Comparison of ENCODE assay signal across 9 mouse cellular contexts in genomic region chr3:35574402-35574801, GRCm38 (mm10).
DNase-seq lines count a peak whose midpoint lies in the region; ATAC-seq and TF ChIP-seq lines count a peak whose summit lies in the region.
"Had no signal": no experiment of that assay in that cellular context is flagged by ENCODE, and none has a peak within 500 bp of the region (broad histone marks: within the 10 kb centered on the region; RNA-seq: fewer than 3 reads in every experiment).

No protein-coding gene starts in this region.

- H3K27ac ChIP-seq in ES-Bruce4 (ENCODE audit: insufficient read depth, low read length) = no peak overlapping the region
- no peak overlapping the region for H3K27ac ChIP-seq in hindbrain, embryonic 12.5 days
- no peak overlapping the region for H3K27ac ChIP-seq in limb, embryonic 11.5 days (replicated peaks; ENCODE audit: low read depth, low read length)
- H3K27ac ChIP-seq: liver, embryonic 15.5 days had no signal

- 0 out of 2 replicates have a peak, but pooled peaks cover 2% of the 10 kb centered on the region for H3K27me3 ChIP-seq in ES-Bruce4 (ENCODE audit: control insufficient read depth, insufficient read depth, low read length, poor library complexity, severe bottlenecking)
- H3K27me3 ChIP-seq in hindbrain, embryonic 12.5 days = no peaks in the 10 kb centered on the region
- H3K27me3 ChIP-seq in limb, embryonic 11.5 days (ENCODE audit: control insufficient read depth, insufficient read depth, low read length) = no peaks in the 10 kb centered on the region
- H3K27me3 ChIP-seq: liver, embryonic 15.5 days had no signal

- H3K9ac ChIP-seq in ES-Bruce4 (ENCODE audit: low read depth, poor library complexity, severe bottlenecking) = no peak overlapping the region
- no peak overlapping the region for H3K9ac ChIP-seq in hindbrain, embryonic 12.5 days
- H3K9ac ChIP-seq in limb, embryonic 11.5 days (ENCODE audit: low read length) = no peak overlapping the region
- H3K9ac ChIP-seq: liver, embryonic 15.5 days had no signal

- TF ChIP-seq POLR2A in ES-Bruce4 (IDR thresholded peaks at IDR 0.05; ENCODE audit: insufficient read depth, low read length) = no peak

- TF ChIP-seq CTCF in ES-Bruce4 (IDR thresholded peaks at IDR 0.05; ENCODE audit: low read depth, low read length) = peak; percentile 89

- H3K4me2 ChIP-seq in hindbrain, embryonic 12.5 days (replicated peaks) = no peak overlapping the region
- H3K4me2 ChIP-seq in limb, embryonic 11.5 days (ENCODE audit: low read depth, severe bottlenecking) = no peak overlapping the region
- H3K4me2 ChIP-seq: liver, embryonic 15.5 days had no signal

- H3K4me1 ChIP-seq in ES-Bruce4 (ENCODE audit: control insufficient read depth, insufficient read depth, low read length) = no peaks in the 10 kb centered on the region
- H3K4me1 ChIP-seq in hindbrain, embryonic 12.5 days = no peaks in the 10 kb centered on the region
- no peaks in the 10 kb centered on the region for H3K4me1 ChIP-seq in limb, embryonic 11.5 days (ENCODE audit: control insufficient read depth, insufficient read depth, low read length)
- H3K4me1 ChIP-seq: liver, embryonic 15.5 days had no signal

- no peaks in the 10 kb centered on the region for H3K9me3 ChIP-seq in ES-Bruce4 (replicated peaks; ENCODE audit: control insufficient read depth, insufficient read depth, low read length, poor library complexity, severe bottlenecking)
- H3K9me3 ChIP-seq in hindbrain, embryonic 12.5 days (replicated peaks) = no peaks in the 10 kb centered on the region
- no peaks in the 10 kb centered on the region for H3K9me3 ChIP-seq in limb, embryonic 11.5 days (ENCODE audit: control insufficient read depth, low read length)
- H3K9me3 ChIP-seq: liver, embryonic 15.5 days had no signal

- peak; percentile 58; the same call in 1 of the 2 replicates for ATAC-seq in hindbrain, embryonic 12.5 days (ENCODE audit: low FRiP score)
- no peak for ATAC-seq in limb, embryonic 11.5 days (ENCODE audit: insufficient number of reproducible peaks, low FRiP score, low TSS enrichment, low read depth)
- ATAC-seq in erythroblast, adult 5-6 weeks (replicated peaks; ENCODE audit: low FRiP score, poor library complexity, severe bottlenecking) = no peak

- H3K4me3 ChIP-seq in ES-Bruce4 (ENCODE audit: low read depth, low read length) = no peak overlapping the region
- H3K4me3 ChIP-seq in hindbrain, embryonic 12.5 days = no peak overlapping the region
- H3K4me3 ChIP-seq in limb, embryonic 11.5 days (ENCODE audit: low read depth, low read length) = no peak overlapping the region
- H3K4me3 ChIP-seq: liver, embryonic 15.5 days had no signal

- WGBS in hindbrain, embryonic 12.5 days = 16% methylated on average over 10 of the region's 10 CpGs
- 14% methylated on average over 10 of the region's 10 CpGs for WGBS in limb, embryonic 11.5 days

- peak; percentile 2 for DNase-seq in heart, adult 8-10 months (ENCODE audit: low spot score)
- DNase-seq in heart, adult 11 months = no peak
- peak; percentile 81 for DNase-seq in embryo, embryonic 10 days (ENCODE audit: low spot score)
- peak; percentile 73 for DNase-seq in limb, embryonic 11.5 days (ENCODE audit: low spot score)
- peak; percentile 76 for DNase-seq in right cerebral cortex, postnatal 25 days

- no peaks in the 10 kb centered on the region for H3K36me3 ChIP-seq in ES-Bruce4 (ENCODE audit: control insufficient read depth, insufficient read depth, low read length, poor library complexity, severe bottlenecking)
- no peaks in the 10 kb centered on the region for H3K36me3 ChIP-seq in hindbrain, embryonic 12.5 days
- no peaks in the 10 kb centered on the region for H3K36me3 ChIP-seq in limb, embryonic 11.5 days (ENCODE audit: control insufficient read depth, insufficient read depth, low read length)
- H3K36me3 ChIP-seq: liver, embryonic 15.5 days had no signal

- no peak for TF ChIP-seq EP300 in ES-Bruce4 (IDR thresholded peaks at IDR 0.05; ENCODE audit: insufficient read depth, low read depth, low read length)
